Mouse (Mus musculus): ENCODE results near the gene Rnf214.

The Rnf214 gene

GRCm38 (mm10) chr9:45906355-45907077 is at the start of gene Rnf214, which contains the start of gene Pcsk7:
Gene Rnf214 (minus strand): TSS chr9:45906911.
Gene Pcsk7 (plus strand): TSS chr9:45906497.
- ATAC-seq (ENCODE audit: insufficient number of reproducible peaks, low FRiP score, low TSS enrichment) = peak; percentile 88

- peak; percentile 87 for ATAC-seq (ENCODE audit: insufficient number of reproducible peaks, low FRiP score, low TSS enrichment)
These were observed 48.6 kb upstream of the Rnf214 start, which contains the start of gene Sidt2 for GRCm38 (mm10) chr9:45955107-45955963. Gene Sidt2 (minus strand): TSS chr9:45955258.

GRCm38 (mm10) chr9:45954294-45955106 is 47.8 kb upstream of the Rnf214 start:
- ATAC-seq (ENCODE audit: insufficient number of reproducible peaks, low FRiP score, low TSS enrichment) = peak; percentile 46; the same call in 1 of the 2 replicates

- ATAC-seq (ENCODE audit: insufficient number of reproducible peaks, low FRiP score, low TSS enrichment) = no peak
These were observed 47.0 kb upstream of the Rnf214 start for GRCm38 (mm10) chr9:45953511-45954293.

GRCm38 (mm10) chr9:45952890-45953289 is 46.2 kb upstream of the Rnf214 start:
- ATAC-seq (ENCODE audit: insufficient number of reproducible peaks, low FRiP score, low TSS enrichment) = no peak

- ATAC-seq (ENCODE audit: insufficient number of reproducible peaks, low FRiP score, low TSS enrichment) = no peak
These were observed 45.3 kb upstream of the Rnf214 start for GRCm38 (mm10) chr9:45952057-45952456.

- no peak for ATAC-seq (ENCODE audit: insufficient number of reproducible peaks, low FRiP score, low TSS enrichment)
These were observed 40.1 kb upstream of the Rnf214 start for GRCm38 (mm10) chr9:45946872-45947183.

- no peak for ATAC-seq (ENCODE audit: insufficient number of reproducible peaks, low FRiP score, low TSS enrichment)
These were observed 39.6 kb upstream of the Rnf214 start for GRCm38 (mm10) chr9:45946182-45946871.

- 0 out of 2 replicates have a peak, but pooled peaks have one; percentile 32 for ATAC-seq (ENCODE audit: insufficient number of reproducible peaks, low FRiP score, low TSS enrichment)
These were observed 39.0 kb upstream of the Rnf214 start for GRCm38 (mm10) chr9:45945721-45946120.

- 0 out of 2 replicates have a peak, but pooled peaks have one; percentile 12 for ATAC-seq (ENCODE audit: insufficient number of reproducible peaks, low FRiP score, low TSS enrichment)
These were observed 38.0 kb upstream of the Rnf214 start for GRCm38 (mm10) chr9:45944506-45945400.

- 0 out of 2 replicates have a peak, but pooled peaks have one; percentile 22 for ATAC-seq (ENCODE audit: insufficient number of reproducible peaks, low FRiP score, low TSS enrichment)
These were observed 37.2 kb upstream of the Rnf214 start for GRCm38 (mm10) chr9:45943628-45944505.

GRCm38 (mm10) chr9:45942916-45943315 is 36.2 kb upstream of the Rnf214 start:
- no peak for ATAC-seq (ENCODE audit: insufficient number of reproducible peaks, low FRiP score, low TSS enrichment)

GRCm38 (mm10) chr9:45942464-45942863 is 35.8 kb upstream of the Rnf214 start:
- ATAC-seq (ENCODE audit: insufficient number of reproducible peaks, low FRiP score, low TSS enrichment) = no peak

GRCm38 (mm10) chr9:45941329-45941888 is 34.7 kb upstream of the Rnf214 start:
- ATAC-seq (ENCODE audit: insufficient number of reproducible peaks, low FRiP score, low TSS enrichment) = no peak

GRCm38 (mm10) chr9:45939794-45940193 is 33.1 kb upstream of the Rnf214 start:
- no peak for ATAC-seq (ENCODE audit: insufficient number of reproducible peaks, low FRiP score, low TSS enrichment)

- no peak for ATAC-seq (ENCODE audit: insufficient number of reproducible peaks, low FRiP score, low TSS enrichment)
These were observed 32.4 kb upstream of the Rnf214 start for GRCm38 (mm10) chr9:45938952-45939637.

Data from cerebellum, adult (tissue).